Mouse (Mus musculus) granulocyte monocyte progenitor cell, adult 5-6 weeks (primary cell): ENCODE data around the gene Fmo9. TPM values are rescaled to one million over a fixed set of nuclear protein-coding genes. Genes with fewer than 3 reads are reported as not detected.

Experiments used
- ATAC-seq: replicated peaks from 2 replicates; pipeline ENCODE4 v1.8.0; 2016; ENCODE audit warnings: mild to moderate bottlenecking, moderate TSS enrichment, inconsistent platforms; ENCODE audit not compliant: poor library complexity, severe bottlenecking
- total RNA-seq, 2 experiments: library from RNA; stranded (forward) in 1 of 2; stranded (reverse) in 1 of 2; fragments of 200-712, 200-1000 nt in 1 of 2; fragments of >200 nt in 1 of 2; fragmentation: Nextera tagmentation in 1 of 2; gene quantifications; 2 replicates each; pipeline ENCODE4 v1.2.3; 2014 to 2017

The Fmo9 gene
- total RNA-seq (2014; fragmentation: Nextera tagmentation) (not detected in 2 replicates), total RNA-seq (2017) (not detected in 2 replicates)

DNA sequence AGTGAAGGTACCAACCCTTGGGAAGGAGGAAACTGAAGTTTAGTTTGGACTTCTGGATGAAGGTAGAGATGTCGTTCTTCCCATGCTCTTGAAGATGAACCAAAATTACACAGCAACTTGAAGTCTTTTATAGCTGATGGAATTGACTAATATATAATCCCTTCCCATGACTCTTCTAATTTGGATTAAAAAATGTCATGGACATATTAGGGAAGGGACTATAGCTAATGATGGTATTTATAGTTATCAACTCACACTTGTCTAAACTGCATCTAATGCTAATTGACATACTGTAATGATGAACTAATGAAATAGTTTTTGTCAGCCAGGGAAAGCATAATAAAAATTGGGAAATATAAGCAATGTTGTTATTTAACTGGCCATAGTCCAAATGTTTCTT, at the start of gene Fmo9:
Gene Fmo9, minus strand, starts transcription at position 101 of the 400 bp plus-strand sequence.
- no peak for ATAC-seq

DNA sequence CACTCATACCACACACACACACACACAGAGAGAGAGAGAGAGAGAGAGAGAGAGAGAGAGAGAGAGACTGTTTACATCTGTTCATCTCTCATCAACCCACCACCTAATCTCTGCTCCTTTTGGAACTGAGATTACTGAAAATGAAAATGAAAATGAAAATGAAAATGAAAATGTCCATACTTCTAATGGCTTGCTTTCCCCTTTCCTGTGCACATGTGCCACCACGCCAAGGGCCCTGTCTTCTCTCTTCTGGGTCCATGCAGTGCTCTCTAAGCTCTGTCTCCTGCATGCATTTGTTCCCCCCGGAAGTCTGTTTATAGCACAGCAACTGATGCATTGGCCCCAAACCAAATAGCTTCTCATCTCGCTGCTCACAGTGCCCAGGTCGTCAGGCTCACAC, 49.2 kb upstream of the Fmo9 start:
- ATAC-seq, result peak; percentile 50

DNA sequence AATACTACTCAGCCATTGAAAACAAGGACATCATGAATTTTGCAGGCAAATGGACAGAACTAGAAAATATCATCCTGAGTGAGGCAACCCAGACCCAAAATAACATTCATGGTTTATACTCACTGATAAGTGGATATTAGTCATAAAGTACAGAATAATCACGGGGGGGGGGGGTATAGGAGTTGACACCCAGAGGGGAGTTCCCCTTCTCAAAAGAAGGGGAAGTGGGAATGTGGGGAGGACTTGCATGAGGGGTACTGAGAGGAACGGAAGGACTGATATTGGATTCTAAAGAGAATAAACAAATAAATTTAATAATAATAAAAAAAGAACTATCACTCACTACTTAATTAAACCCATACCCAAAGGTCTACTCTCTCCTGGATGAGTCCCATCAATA, 48.6 kb upstream of the Fmo9 start:
- peak; percentile 40; the same call in 1 of the 2 replicates for ATAC-seq

DNA sequence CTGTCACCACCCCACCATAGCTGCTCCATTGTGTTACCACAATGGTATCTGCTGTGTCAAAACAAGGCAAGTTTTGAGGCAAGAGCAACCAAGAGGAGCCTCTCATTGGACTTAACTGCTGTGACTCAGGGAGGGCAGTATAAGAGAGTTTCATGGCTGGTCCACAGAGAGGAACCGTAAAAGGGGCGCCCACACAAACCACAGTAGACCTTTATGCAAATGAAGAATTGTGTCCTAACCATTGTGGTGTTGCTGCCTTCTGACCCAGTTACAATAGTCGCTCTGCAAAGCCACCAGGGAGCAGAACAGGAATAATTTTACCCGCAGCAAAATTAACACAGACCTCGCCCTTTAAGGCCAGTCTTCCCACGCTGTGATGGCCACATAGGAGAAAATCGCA, 29.2 kb upstream of the Fmo9 start:
- no peak for ATAC-seq

DNA sequence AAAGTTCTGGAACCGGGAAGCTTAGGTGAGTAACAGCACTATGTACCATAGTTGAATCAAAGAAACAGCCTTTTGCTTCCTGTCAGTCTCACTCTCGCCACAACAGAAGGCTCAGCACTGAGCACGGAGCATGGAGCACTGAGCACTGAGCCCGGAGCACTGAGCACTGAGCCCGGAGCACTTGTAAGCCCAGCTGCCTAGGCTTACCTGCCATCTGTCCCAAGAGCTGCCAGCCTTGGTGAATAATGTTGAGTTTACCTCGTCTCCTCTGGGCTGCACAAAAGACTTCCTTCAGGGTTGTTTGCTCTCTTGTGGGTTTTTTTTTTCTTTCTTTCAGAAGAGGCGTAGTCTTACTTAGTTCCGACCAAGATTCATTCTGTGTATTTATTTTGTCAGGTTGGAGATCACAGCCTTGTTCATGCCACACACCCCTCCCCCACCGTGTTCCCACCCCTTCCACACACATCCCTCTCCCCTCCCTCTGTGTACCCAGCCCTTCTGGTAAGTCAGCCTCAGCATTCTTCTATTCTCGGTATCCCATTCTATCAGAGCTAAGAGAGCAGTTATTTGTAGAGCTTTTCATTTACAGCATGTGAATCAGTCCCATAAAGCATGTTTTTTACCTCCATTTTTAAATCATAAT, 20.7 kb upstream of the Fmo9 start:
- no peak for ATAC-seq

DNA sequence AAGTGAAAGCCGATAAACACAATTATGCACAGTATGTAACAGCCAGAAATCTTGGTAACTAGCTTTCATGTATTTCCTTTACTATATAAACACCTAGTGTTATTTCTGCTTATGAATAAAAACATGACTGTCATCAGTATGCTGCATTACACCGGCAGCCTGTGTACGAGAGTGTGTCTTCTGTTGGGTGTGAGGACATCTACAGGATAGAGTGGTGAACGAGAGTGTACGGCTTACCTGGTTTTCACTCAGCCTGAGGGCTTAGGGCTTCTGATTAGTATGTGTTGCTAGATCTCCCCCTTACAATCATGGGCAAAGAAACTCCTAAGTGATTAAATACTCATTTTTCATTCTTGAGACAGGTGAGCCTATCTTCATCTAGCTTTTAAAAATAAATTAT, 12.4 kb downstream of the Fmo9 start:
- no peak for ATAC-seq

DNA sequence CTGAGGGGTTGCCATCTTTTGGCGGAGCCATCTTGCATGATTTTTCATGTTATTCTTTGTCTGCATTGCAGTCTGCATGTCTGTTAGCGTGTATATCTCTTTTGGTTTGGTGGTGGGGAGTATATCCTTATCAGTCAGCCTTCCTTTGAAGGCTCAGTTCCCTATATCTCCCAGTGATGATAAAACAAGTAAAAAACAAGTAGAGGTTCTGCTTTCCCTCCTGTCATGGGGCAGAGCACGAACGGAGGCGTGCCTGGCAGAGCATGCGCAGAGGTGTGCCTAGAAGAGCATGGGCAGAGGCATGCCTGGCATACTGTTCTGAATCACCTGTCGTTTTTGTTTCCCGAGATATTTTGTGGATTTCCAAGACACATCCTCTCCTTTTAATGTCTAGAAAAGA, 20.8 kb downstream of the Fmo9 start:
- no peak for ATAC-seq

DNA sequence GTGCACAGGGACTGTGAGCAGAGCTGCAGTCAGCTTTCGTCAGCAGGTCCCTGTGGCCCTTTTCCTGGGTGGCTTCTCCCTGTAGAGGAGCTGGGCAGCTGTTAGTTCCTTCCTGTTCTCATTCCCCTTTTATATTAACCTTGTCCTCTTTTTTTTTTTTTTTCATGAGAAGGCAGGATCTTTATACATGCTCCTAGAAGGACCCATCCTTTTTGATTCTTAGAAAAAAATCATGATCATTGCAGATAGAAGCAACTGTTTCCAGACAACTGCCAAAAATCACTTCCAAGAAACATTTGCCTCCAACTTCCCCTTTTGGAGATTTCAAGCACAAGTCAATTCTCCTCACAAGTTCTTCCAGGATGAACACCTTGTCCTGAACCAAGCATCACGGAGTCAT, 34.1 kb downstream of the Fmo9 start, which contains the start of gene Gm4847:
Gene Gm4847, minus strand, starts transcription at position 101 of the 400 bp plus-strand sequence.
- ATAC-seq, result no peak

Other genes with a start within 250 kb of the Fmo9 start
- not detected in 2 replicates for gene Gm4846, start 184.3 kb downstream of the Fmo9 start, total RNA-seq (2014; fragmentation: Nextera tagmentation)
- not detected in 2 replicates for gene Gm4846, start 184.3 kb downstream of the Fmo9 start, total RNA-seq (2017)
- gene Gm4847, start 34.2 kb downstream of the Fmo9 start, total RNA-seq (2014; fragmentation: Nextera tagmentation), result not detected in 2 replicates
- gene Gm4847, start 34.2 kb downstream of the Fmo9 start, total RNA-seq (2017), result not detected in 2 replicates